Mouse (Mus musculus) heart, adult 9 months (tissue): Measurements from ENCODE around the gene Setd5.

Experiments used
- DNase-seq, 2 experiments: peaks; one replicate each; pipeline ENCODE4 v3.0.0; 2022; ENCODE audit warnings: low spot score in 2 of 2

The Setd5 gene

DNA sequence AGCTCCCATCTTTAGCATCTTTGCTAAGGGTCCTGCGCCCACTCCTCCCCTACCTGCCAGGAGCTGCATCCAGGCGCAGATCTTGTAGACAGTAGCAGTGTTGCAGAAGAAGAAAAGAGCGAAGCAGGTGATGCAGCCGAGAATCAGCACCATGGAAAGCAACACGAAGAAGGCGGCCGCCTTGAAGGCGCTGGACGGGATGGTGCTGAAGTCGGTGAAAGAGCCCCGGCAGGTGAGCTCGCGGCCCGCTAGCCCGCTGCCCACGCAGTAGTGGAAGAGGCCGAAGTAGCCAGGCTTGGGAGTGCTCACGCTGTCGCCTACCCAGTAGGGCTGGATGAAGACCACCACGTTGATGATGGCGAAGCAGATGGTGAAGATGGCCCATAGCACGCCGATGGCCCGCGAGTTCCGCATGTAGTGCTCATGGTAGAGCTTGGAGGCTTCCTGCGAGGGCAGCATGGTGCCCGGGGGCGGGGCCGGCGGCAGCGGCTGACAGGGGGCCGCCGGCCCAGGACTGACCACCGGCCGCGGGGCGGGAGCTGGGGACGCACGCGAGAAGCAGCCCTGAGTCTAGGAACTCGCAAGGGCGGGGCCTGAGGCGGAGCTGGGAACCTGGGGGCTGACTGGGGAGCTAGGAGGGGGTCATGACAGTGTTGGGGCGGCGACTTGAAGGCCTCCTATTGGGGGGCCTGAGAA, 116.7 kb downstream of the Setd5 start:
- DNase-seq: no peak

DNA sequence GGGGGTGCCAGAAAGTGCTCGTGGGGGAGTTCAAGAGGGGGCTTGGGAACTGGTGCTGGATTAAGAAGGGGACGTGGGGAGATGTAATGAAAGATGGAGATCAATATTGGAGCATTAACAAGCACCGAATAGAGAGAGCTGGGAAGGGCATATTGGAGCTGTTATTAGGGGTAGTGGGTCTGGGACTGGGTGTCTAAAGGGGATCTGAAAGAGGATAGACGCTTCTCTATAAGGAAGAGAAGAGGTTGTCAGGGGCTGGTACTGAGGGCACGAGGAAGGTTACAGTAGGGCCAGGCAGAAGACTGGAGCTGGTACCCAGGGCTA, 117.3 kb downstream of the Setd5 start:
- no peak for DNase-seq

GRCm38 (mm10) chr6:113194841-113195595, 117.9 kb downstream of the Setd5 start, which contains the start of gene Lhfpl4:
Lhfpl4 (minus strand) TSS chr6:113195384.
- no peak for DNase-seq

GRCm38 (mm10) chr6:113195596-113195992, 118.4 kb downstream of the Setd5 start:
- no peak for DNase-seq
